Mouse (Mus musculus) testis, postnatal 14 days (tissue): ENCODE measurements around the gene Tmed8.
"Not testable (repeated sequence)": the region's sequence is repeated elsewhere in the genome, so short reads cannot be mapped to it uniquely, and the experiment has no call there.

ENCODE experiments used
- DNase-seq: peaks from one replicate; pipeline ENCODE4 v3.0.0; 2021; ENCODE audit warnings: low spot score

Tmed8 gene

GRCm38 (mm10) chr12:87158099-87158498, 42.2 kb downstream of the Tmed8 start:
- DNase-seq, result no peak

- no peak for DNase-seq
Observed at GRCm38 (mm10) chr12:87157361-87157760, 42.9 kb downstream of the Tmed8 start.

GRCm38 (mm10) chr12:87154448-87154847, 45.8 kb downstream of the Tmed8 start:
- DNase-seq, result not testable (repeated sequence)

- DNase-seq, result no peak
Observed at GRCm38 (mm10) chr12:87149471-87149870, 50.8 kb downstream of the Tmed8 start.

- no peak for DNase-seq
Observed at GRCm38 (mm10) chr12:87148136-87148535, 52.1 kb downstream of the Tmed8 start.

- peak; percentile 95 for DNase-seq
Observed at GRCm38 (mm10) chr12:87147395-87148089, 52.7 kb downstream of the Tmed8 start, which contains the start of gene Pomt2. Gene Pomt2 (minus strand): TSS chr12:87147968.

DNA sequence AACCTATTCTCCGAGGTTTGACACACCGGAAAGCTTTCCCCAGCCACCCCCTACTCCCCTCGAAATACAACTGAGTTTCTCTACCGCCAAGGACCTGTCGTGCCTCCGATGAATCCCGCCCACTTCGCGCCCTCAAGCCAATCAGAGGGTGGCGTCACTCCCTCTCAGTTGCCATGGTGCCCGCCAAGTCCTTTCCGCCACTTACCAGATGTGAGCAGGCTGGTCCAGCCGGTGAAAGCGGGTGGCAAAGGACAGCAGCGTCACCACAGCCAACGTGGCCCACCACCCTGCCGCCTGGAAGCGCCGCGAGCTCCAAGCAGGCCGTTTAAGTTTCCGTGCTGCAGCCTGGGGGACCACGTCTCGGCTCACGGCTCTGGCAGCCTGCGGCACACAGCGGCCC, 53.3 kb downstream of the Tmed8 start, which contains the start of gene Gstz1:
TSS of gene Gstz1 (plus strand) at position 200 of the 400 bp plus-strand sequence.
- DNase-seq, result peak; percentile 91

- no peak for DNase-seq
Observed at GRCm38 (mm10) chr12:87142156-87142555, 58.1 kb downstream of the Tmed8 start.

DNA sequence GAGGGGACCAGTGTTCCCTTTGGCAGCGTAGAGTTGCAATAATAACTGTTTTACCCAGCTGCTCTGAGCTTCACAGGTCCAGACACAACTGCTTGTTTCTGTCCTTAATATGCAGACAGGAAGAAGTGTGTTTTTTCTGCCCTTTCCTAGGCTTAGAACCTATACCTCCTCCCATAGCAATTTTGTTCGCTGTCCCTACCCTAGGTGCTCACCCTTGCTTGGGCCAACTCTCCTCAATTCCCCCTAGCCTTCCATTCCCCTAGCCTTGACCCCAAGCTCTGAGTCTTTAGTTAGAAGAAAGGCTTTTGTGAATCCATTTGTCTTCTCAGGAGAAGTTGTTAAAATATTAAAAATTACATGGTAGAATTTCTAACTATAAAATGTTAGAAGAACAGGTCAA, 61.5 kb downstream of the Tmed8 start:
- no peak for DNase-seq

DNA sequence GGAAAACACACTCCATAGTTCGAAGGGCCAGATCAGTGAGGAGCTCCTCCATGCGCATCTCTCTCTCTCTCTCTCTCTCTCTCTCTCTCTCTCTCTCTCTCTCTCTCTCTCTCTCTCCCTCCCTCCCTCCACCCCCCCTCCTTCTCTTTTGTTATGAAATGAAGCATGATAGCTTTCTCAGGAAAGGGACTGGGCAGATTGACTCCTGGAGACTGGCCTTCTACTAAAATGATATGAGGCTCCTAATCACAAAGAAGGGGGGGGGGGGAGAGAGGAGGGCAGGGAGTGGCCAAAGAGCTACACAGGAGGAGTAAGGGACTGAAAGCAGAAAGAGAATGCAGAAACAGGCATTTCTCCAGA, 61.9 kb downstream of the Tmed8 start:
- DNase-seq, result no peak

GRCm38 (mm10) chr12:87137439-87138341, 62.6 kb downstream of the Tmed8 start:
- no peak for DNase-seq

DNA sequence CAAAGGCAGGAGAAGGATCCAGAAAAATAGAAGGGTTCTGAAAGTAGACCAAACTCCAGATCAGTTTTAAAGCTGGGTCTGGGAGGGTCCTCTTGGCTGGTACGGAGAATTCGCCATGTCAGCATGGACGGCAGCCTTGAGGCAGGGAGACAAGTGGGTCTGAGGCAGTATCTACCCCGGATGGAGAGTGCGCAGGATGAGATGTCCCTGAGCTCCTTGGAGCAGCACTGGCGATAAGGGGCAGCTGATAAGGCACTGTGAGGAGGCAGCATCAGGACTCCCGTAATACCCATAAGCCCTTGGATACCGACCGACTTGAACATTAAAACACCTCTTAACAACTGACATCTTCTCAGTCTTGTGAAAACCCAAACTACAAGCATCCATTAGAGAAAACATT, 67.5 kb downstream of the Tmed8 start:
- DNase-seq, result no peak

DNA sequence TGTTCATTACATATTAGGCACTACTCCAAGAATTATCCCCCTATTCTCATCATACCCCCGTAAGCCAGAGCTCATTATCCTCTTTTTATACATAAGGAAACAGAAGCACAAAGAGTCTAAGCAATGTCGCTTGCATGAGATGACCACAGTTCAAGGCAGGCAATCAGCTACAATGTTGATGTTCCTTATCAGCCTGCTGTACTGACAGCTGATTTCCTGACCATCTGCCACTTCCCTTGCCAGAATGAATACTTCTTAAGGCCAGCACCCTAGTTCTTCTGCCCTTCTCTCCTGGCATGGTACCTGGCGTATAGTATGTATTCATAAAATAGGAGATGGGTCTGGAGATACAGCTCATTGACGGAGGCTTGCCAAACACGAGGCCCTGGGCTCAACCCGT, 68.0 kb downstream of the Tmed8 start:
- no peak for DNase-seq

DNA sequence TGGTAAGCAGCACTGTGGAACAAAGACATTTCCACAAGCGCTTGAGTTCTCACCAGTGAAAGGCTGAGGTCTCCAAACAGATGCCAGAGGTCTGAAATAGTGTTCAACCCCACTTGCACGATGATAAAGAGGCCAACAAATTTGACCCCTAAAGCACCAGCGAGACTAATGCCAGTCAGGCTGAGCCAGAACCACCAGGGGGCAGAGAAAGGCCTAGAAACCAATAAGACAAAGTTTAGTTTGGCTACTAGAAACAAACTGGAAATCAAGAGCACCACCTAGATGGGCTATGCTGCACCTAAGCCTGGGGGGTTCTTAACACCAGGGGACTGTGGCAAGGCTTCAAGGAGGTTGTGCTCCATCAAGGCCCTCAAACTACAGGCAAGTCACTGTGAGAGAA, 68.6 kb downstream of the Tmed8 start:
- no peak for DNase-seq

GRCm38 (mm10) chr12:87131181-87131580, 69.1 kb downstream of the Tmed8 start:
- DNase-seq, result no peak

- no peak for DNase-seq
Observed at GRCm38 (mm10) chr12:87130224-87130623, 70.0 kb downstream of the Tmed8 start.

DNA sequence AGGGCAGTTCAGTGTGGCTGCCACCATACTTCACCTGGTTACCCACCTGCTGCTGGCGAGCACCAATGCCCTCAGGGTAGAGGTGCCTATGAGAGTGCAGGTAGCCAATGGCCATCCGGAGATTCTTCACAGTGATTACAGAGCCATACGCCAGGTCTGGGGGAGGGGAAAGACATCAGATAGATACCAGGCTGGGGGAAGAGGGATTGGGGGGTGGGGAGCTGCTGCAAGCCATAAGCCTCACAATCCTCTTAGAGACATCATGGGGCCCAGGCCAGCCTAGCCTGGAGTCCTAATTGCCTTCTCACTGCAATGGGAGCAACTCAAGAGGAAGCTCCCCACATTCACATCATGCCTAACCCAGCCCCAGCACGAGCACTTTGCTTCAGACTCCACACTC, 73.0 kb downstream of the Tmed8 start:
- DNase-seq, result no peak

DNA sequence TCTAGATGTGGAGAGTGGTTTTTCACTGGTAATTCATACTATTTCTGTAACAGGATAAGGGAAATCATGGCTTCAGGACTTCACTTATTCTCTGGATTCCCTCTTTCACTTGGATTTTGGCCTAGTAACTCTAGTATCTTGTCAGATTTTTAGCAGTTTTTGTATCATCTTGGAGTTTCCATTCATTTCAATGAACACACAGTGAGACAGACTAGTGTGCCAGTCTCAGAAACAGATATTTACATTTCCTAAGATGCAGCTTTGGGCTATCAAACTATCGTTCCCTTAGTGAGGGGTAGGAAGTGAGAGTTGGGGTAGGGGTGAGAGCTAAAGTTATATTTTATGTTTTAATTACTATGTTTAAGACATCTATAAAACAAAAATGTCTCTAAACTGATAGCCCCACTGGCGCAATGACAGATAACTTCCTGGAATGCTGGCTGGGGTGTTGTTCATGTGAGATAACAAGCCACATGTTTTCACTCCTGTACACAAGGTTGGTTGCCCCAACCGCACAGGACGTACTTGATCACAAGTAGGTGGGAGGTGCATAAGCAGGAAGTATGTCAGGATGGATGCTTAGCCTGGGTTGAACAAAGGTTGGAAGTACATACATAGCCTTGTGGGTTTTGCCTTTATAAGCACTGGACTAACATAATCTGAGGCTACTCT, 78.2 kb downstream of the Tmed8 start:
- DNase-seq, result no peak
